Mouse (Mus musculus): Measurements from ENCODE around the gene Ntf5. TPM values are rescaled to one million over a fixed set of nuclear protein-coding genes. Genes with fewer than 3 reads are reported as not detected.
A peak's percentile ranks its signal among the peaks of the same experiment; 100 is the strongest.
"Not testable (repeated sequence)": the region's sequence is repeated elsewhere in the genome, so short reads cannot be mapped to it uniquely, and the experiment has no call there.

The Ntf5 gene
- total RNA-seq, 2 experiments from 2014 or later, result 0.19 TPM; not detected in 1

DNA sequence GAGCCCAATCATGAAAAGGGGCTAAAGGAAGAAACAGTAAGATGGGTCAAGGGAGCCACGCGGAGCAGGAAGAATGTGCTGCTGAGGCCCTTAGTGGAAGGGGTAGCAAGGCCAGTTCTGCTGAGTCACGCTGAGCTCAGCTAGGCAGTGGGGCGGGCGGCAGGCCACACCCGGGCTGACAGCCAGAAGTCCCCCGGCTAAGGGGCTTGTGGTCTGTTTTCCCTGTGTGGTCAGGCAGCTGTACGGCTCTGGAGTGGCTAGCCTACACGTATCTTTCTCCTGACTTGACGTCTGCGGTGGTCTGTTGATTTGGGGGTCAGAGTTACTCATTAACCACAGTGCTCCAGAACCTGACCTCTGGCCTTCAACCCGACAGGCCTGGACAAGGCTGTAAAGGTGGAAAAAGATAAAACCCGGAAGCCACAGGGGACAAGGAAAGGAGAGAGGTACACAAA is 47.4 kb downstream of the Ntf5 start:
- no peak for DNase-seq (ENCODE audit: low spot score in 2 of 2)

- DNase-seq (ENCODE audit: low spot score in 2 of 2), result no peak
Measured at GRCm38 (mm10) chr7:45461326-45461725, 47.8 kb downstream of the Ntf5 start.

- DNase-seq (ENCODE audit: low spot score in 2 of 2), result no peak
Measured at GRCm38 (mm10) chr7:45461781-45462180, 48.3 kb downstream of the Ntf5 start.

DNA sequence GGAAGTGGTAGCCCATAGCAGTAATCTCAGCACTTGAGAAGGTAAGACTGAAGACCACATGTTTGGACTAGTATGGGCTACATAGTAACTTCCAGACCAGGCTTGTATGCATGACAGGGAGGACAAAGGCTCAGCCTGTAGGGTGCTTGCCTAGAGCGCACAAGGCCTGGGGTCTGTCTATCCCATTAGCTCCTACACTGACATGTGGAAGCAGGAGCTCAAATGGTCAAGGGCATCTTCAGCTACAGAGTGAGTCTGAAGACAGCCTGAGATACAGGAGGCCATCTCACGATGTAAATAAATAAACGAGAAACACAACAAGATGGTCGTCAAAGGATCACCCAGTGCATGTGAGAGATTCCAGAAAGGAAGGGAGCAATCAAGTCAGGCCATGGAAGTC is 48.8 kb downstream of the Ntf5 start:
- no peak for DNase-seq (ENCODE audit: low spot score in 2 of 2)

GRCm38 (mm10) chr7:45462868-45463267 is 49.4 kb downstream of the Ntf5 start:
- DNase-seq (ENCODE audit: low spot score in 2 of 2), result not testable (repeated sequence)

- no peak for DNase-seq (ENCODE audit: low spot score in 2 of 2)
Measured at GRCm38 (mm10) chr7:45463987-45464778, 50.7 kb downstream of the Ntf5 start.

- no peak for DNase-seq (ENCODE audit: low spot score in 2 of 2)
Measured at GRCm38 (mm10) chr7:45465112-45465511, 51.6 kb downstream of the Ntf5 start.

DNA sequence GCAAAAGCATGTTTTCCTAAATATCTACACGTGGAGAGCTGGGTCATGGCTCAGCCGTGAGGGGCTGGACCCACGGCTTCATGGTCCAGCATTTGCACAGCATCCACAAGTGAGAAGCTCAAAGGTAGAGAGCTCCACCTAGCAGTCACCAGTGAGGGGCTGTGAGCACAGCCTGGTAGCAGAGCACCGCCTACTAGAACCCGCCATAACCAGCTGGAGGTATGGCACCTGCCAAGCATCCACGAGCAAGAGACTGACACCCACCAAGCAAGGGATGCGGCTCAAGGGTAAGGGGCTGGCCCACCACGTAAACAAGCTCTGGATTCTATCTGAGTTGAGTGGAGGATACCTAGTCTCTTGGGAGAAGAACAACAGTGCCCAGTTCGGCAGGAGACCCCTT is 52.1 kb downstream of the Ntf5 start:
- DNase-seq (ENCODE audit: low spot score in 2 of 2), result no peak

- DNase-seq (ENCODE audit: low spot score in 2 of 2), result peak; percentile 96
Measured at GRCm38 (mm10) chr7:45466283-45467089, 53.0 kb downstream of the Ntf5 start, which contains the start of gene Bax. Gene Bax (minus strand): TSS chr7:45466898.

Small RNA genes within 50 kb of the gene (microRNA-seq; reads per million reads assigned to microRNA genes)
- 0 to 0.21 reads per million in 2 experiments for gene Gm22133

Other genes starting within 250 kb of the Ntf5 start
- 1,000 to 10,000 TPM; 1,307 TPM for gene Slc17a7, start 249.7 kb upstream of the Ntf5 start, total RNA-seq (2021)
- under 1 TPM; 0.26 to 0.40 TPM for gene Gfy, start 234.1 kb upstream of the Ntf5 start, total RNA-seq (2021)
- not detected for gene Pth2, start 232.7 kb upstream of the Ntf5 start, total RNA-seq (2021)
- 1 to 10 TPM; 4.9 to 9.7 TPM for gene Ccdc155, start 208.8 kb upstream of the Ntf5 start, total RNA-seq (2021)
- 10 to 100 TPM; 33.6 to 38.3 TPM for gene Dkkl1, start 201.5 kb upstream of the Ntf5 start, total RNA-seq (2021)
- gene Tead2, start 197.9 kb upstream of the Ntf5 start, total RNA-seq (2021), result 1 to 10 TPM; 2.1 to 4.3 TPM
- gene Cd37, start 174.6 kb upstream of the Ntf5 start, total RNA-seq (2021), result 1 to 10 TPM; 4.8 to 5.3 TPM
- gene Slc6a16, start 172.6 kb upstream of the Ntf5 start, total RNA-seq (2021), result 1 to 10 TPM; 1.7 to 1.9 TPM
- not detected for gene Slc6a21, start 136.2 kb upstream of the Ntf5 start, total RNA-seq (2021)
- gene Trpm4, start 79.9 kb upstream of the Ntf5 start, total RNA-seq (2021), result 10 to 100 TPM; 19.0 to 26.5 TPM
- gene Hrc, start 78.4 kb upstream of the Ntf5 start, total RNA-seq (2021), result under 1 TPM; 0.19 to 0.30 TPM
- 100 to 1,000 TPM; 154 to 170 TPM for gene Ppfia3, start 46.7 kb upstream of the Ntf5 start, total RNA-seq (2021)
- 100 to 1,000 TPM; 133 to 165 TPM for gene Lin7b, start 43.1 kb upstream of the Ntf5 start, total RNA-seq (2021)
- 100 to 1,000 TPM; 372 to 395 TPM for gene Snrnp70, start 18.0 kb upstream of the Ntf5 start, total RNA-seq (2021)
- not detected for gene Kcna7, start 8.0 kb upstream of the Ntf5 start, total RNA-seq (2021)
- gene Lhb, start 7.1 kb downstream of the Ntf5 start, total RNA-seq (2021), result not detected
- 10 to 100 TPM; 15.1 to 18.1 TPM for gene Gys1, start 21.1 kb downstream of the Ntf5 start, total RNA-seq (2021)
- gene Ruvbl2, start 24.4 kb downstream of the Ntf5 start, total RNA-seq (2021), result 10 to 100 TPM; 32.4 to 34.5 TPM
- gene Ftl1, start 46.2 kb downstream of the Ntf5 start, total RNA-seq (2021), result 100 to 1,000 TPM; 218 to 238 TPM
- 10 to 100 TPM; 55.2 to 59.3 TPM for gene Bax, start 53.2 kb downstream of the Ntf5 start, total RNA-seq (2021)
- gene Tulp2, start 68.2 kb downstream of the Ntf5 start, total RNA-seq (2021), result under 1 TPM in 1 of 2 experiments, not detected in 1; 0.21 TPM
- gene Gm45808, start 73.1 kb downstream of the Ntf5 start, total RNA-seq (2021), result 1 to 10 TPM; 2.5 to 3.8 TPM
- gene Dhdh, start 75.1 kb downstream of the Ntf5 start, total RNA-seq (2021), result 1 to 10 TPM; 3.9 to 4.7 TPM
- gene Nucb1, start 96.7 kb downstream of the Ntf5 start, total RNA-seq (2021), result 100 to 1,000 TPM; 111 to 112 TPM
- gene Ppp1r15a, start 112.6 kb downstream of the Ntf5 start, total RNA-seq (2021), result 10 to 100 TPM; 23.1 to 25.9 TPM
- gene Plekha4, start 112.6 kb downstream of the Ntf5 start, total RNA-seq (2021), result 1 to 10 TPM; 6.1 to 8.2 TPM
- gene Hsd17b14, start 141.2 kb downstream of the Ntf5 start, total RNA-seq (2021), result under 1 TPM; 0.37 to 0.56 TPM
- gene Bcat2, start 156.5 kb downstream of the Ntf5 start, total RNA-seq (2021), result 10 to 100 TPM; 25.3 to 26.9 TPM
- gene Fgf21, start 201.8 kb downstream of the Ntf5 start, total RNA-seq (2021), result not detected
- gene Fut1, start 203.6 kb downstream of the Ntf5 start, total RNA-seq (2021), result not detected
- under 1 TPM in 1 of 2 experiments, not detected in 1; 0.21 TPM for gene Izumo1, start 208.1 kb downstream of the Ntf5 start, total RNA-seq (2021)
- 1 to 10 TPM; 6.4 to 7.9 TPM for gene Rasip1, start 213.8 kb downstream of the Ntf5 start, total RNA-seq (2021)
- 1 to 10 TPM; 2.0 to 2.6 TPM for gene Mamstr, start 226.3 kb downstream of the Ntf5 start, total RNA-seq (2021)